Mouse (Mus musculus): Measurements from ENCODE around the gene Taf11.

GRCm38 (mm10) chr17:27947155-27947554 lies 37.5 kb upstream of the Taf11 start:
- TF ChIP-seq CTCF (IDR thresholded peaks at IDR 0.05; ENCODE audit: insufficient read depth, low read length), result no peak
- no peak for TF ChIP-seq POLR2A (IDR thresholded peaks at IDR 0.05; ENCODE audit: borderline replicate concordance, extremely low read depth, low read depth, low read length)

Measured in lung, adult 2 months (tissue).